Mouse (Mus musculus) kidney, adult 18-20 months (tissue): ENCODE results near the gene Micu1.

ENCODE experiments used
- DNase-seq: peaks from one replicate; pipeline ENCODE4 v3.0.0; 2021

Micu1 gene

GRCm38 (mm10) chr10:59814505-59815155 is 112.4 kb downstream of the Micu1 start:
- peak; percentile 43 for DNase-seq

DNA sequence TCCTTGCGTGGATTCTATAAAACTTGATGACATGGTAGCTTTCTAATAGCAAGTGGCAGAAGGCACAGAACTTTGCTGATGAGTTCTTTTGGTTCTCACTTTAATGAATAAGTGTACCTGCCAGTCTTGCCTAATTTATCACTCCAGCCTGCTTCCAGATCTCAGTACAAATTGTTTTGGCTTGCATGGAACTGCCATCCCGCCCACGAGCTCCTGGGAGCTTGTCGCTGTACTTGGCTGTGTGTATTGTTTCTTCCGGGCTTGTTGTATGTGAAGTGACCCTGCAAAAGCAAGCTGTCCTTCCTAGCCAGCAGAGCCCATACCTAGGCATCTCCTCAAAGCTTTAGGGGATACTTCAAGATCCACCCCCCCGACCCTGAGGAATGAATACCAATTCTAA is 114.3 kb downstream of the Micu1 start:
- DNase-seq: no peak

- DNase-seq: no peak
Measured at GRCm38 (mm10) chr10:59817528-59817927, 115.3 kb downstream of the Micu1 start.

DNA sequence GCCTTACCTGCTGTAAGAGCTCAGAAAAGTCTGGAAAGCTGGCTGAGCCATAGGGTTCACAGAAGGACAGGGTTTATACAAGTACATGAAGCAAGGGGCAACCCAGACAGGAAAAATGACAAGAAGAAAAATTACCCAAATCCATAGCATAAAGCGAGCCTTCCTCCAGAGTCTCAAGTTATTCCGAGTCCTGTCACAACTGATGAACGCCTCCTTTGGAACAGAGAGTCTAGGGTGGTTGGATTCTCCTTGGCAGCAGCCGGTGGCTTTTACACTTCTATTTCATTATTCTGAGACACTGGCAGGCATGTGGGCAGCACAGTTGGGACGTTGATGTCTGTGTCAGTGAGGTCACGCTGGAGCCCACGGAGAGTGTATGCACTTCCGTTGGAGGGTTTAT is 115.7 kb downstream of the Micu1 start:
- no peak for DNase-seq

GRCm38 (mm10) chr10:59819146-59819545 is 116.9 kb downstream of the Micu1 start:
- DNase-seq: no peak

GRCm38 (mm10) chr10:59820886-59821285 is 118.6 kb downstream of the Micu1 start:
- DNase-seq: no peak

DNA sequence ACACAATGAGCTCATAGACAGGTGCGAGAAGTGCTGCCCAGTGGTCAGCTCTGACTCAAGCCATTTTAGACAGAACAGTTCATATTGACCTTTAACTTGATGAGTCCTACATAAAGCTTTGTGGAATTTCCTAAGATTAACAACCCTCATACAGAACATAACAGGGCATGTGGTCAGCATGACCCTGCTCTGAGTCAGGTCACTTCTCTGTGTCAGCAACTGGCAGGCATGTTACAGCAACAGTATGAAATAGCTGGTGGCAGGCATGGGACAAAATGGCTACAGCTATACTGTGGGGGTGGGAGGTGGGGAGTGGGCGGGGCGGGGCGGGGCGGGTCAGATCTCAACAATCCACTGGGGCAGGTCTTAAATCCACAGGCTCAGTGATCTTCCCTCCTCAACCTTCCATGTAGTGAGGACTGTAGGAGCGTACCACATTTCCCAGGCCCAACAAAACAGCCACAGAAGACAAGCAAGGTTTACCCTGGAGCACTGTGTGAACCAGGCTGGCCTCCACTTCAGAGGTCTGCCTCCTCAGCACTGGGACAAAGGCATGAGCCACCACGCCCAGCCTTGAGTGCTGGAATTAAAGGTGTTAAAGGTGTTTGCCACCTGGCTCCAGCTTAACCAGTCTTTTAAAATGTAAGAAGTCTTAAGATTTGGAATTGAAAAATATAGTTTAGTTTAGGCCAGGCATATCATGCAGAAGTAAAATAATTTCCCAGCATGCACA is 119.2 kb downstream of the Micu1 start:
- no peak for DNase-seq

- DNase-seq: no peak
Measured at GRCm38 (mm10) chr10:59822857-59823256, 120.6 kb downstream of the Micu1 start.

DNA sequence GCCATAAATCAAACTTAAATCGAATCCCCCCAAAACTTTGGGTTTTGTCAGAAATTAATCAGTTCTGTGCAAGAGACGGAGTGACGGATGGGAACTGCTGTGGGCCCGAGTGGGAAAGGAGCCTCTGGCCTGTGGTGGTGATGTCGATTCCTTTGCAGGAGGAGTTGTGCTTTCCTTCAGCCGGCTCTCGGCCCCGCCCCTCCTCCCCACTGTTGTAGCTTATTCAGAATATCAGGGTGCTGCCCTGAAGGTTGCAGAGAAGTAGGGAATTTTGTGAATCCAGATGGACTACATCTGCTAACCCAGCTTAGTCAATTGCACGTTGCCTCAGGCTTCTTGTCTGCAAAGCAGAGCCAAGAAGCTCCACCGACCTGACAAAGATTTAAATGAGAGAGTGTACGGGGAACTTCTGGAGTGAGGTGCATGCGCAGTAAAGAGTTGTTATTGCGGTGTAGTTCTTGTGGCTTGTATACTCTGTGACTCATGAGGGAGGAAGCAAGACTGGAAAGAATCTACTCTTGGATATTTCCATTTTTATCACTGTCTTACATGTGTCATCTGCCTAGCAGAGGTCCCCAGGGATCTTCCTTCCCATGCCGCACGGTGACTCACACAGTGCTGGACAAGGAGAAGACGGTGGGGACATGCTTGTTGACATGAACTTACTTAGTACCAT is 123.0 kb downstream of the Micu1 start:
- DNase-seq: no peak

DNA sequence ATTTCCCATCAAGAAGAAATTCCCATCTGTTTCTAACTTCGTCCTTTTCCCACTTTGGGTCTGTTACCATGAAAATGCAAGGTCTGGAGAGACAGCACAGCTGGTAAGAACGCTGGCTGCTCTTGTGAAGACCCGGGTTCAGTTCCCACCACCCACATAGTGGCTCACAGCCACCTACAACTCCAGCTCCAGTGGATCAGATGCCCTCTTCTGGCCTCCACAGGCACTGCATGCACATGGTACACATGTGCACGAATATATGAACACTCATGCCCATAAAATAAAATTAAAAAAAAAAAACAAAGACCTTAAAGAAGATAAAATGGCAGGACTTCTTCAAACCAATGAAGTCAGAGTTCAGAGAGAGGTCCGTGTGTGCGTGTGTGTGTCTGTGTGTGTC is 127.6 kb downstream of the Micu1 start:
- DNase-seq: no peak

- no peak for DNase-seq
Measured at GRCm38 (mm10) chr10:59831950-59832349, 129.7 kb downstream of the Micu1 start.

DNA sequence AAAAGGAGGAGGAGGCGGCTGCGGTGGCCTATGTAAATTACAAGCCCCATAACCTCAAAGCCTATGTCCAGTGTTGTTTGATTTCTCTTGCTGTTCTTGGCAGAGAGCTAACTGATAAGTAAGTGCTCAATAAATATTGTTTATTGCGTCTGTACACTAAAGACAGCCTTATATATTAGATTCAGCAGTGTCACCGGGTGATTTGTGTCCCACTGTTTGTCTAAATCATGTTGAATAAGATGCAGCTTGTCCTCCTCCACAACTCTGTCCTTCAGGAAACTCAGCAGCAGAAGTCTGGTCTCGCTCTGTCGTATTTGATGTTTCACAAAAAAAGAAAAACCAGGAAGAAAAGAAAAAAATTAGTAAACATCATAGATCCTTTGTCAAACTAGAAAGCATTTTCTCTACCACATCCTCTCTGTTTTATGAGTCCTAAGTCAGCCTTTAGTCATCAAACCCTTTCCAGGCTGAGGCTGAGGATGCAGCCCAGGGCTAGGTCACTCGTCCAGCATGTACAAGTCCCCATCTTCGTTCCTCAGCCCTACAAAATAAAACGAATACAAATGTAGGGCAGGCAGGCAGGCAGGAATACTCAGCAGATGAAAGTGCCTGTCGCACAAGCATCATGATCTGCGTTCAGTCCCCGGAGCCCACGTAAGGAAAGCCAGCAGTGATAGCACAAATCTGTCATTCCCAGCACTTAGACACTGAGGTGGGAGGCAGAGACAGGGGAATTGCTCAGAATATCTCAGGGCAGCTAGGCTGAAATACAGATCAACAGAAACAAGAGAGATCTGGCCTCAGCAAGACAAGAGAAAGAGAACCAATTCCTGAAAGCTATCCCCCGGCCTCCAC is 133.3 kb downstream of the Micu1 start:
- DNase-seq: no peak

GRCm38 (mm10) chr10:59837490-59837889 is 135.2 kb downstream of the Micu1 start:
- no peak for DNase-seq

- DNase-seq: no peak
Measured at GRCm38 (mm10) chr10:59841434-59841833, 139.2 kb downstream of the Micu1 start.

DNA sequence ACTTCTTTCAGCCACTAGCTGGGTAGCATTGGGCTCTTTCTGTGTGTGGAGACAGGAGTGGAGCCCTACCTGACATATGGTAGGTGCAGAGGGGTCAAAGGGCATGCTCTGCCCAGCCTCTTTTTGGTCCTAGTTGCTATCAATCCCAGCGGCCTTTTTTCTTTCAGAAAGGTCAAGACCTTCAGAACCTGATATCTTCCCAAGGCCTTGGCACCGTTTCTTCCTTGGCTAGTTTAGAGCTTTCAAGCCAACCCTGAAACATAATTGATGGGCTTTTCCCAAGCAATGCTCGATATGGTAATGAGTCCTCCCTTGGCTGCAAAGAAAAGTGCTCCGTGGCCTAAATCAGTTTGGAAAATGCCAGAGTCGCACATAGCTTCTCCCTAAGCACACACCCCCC is 140.8 kb downstream of the Micu1 start:
- DNase-seq: no peak

DNA sequence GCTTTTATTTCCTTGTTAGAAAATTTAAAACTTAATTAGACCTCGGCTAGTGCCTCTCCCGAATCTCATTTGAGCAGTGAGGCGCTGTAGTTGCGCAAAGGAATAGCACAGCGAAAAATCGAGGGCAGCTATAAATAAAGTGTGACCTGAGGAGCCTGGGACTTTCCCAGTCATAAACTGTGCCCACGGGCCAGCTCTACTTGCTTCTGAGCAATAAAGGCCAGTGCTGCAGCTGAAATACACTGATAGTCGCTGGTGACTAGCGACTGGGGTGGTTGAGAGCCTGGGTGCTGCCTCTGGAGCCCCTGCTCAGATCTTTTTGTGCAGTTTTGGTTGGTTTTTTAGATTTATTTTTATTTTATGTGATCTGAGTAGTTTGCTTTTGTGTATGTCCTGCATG is 142.4 kb downstream of the Micu1 start:
- no peak for DNase-seq

DNA sequence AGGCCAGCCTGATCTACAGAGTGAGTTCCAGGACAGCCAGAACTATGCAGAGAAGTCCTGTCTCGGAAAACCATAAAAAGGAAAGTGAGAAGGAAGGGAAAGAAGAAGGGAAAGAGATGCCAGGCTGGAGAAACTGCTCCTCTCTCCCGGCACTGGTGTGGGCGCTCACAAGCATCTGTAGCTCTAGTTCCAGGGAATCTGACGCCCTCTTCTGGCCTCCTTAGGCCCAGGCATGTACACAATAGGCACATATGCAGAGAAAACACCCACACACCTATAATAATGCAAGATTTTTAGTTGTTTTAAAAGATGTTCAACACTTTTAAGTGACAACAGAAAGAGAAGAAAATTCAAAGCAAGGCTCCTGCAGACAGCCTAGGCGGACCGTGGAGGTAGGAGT is 144.1 kb downstream of the Micu1 start:
- DNase-seq: no peak

DNA sequence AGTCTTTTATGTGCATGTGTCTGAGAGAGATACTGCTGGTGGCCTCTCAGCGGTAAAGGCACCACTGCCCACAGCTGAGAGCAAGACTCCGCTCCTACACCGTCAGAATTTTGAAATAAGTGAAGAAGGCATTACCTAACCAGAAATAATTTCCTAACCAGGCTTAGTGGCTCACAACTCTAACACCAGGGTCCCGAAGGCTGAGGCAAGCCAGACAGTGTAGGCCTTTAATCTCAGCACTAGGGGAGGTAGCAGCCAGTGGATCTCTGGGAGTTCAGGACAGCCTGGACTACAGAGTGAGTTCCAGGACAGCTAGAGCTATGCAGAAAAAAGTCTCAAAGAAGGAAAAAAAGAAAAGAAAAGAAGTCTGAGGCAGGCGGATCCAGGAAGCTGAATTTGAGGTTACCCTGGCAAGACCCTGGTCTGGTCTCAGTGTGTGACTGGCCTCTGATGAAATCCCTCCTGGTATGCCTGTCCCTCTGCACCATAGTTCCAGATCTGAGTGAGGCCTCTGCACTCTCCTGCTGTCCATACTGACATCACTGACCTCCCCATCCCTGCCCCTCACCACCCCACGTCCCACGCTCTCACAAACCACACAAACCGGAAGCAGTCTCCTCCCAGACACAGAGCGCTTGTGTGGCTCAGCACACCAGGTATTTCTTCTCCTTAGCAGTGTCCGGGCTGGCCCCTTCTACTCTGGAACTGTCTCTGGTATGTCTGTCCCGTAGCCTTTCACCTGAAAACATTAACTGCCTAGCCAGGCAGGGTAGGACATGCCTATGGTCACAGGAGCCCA is 146.0 kb downstream of the Micu1 start:
- DNase-seq: no peak

GRCm38 (mm10) chr10:59848953-59849352 is 146.7 kb downstream of the Micu1 start:
- DNase-seq: peak; percentile 34

GRCm38 (mm10) chr10:59849371-59849770 is 147.1 kb downstream of the Micu1 start:
- peak; percentile 63 for DNase-seq

DNA sequence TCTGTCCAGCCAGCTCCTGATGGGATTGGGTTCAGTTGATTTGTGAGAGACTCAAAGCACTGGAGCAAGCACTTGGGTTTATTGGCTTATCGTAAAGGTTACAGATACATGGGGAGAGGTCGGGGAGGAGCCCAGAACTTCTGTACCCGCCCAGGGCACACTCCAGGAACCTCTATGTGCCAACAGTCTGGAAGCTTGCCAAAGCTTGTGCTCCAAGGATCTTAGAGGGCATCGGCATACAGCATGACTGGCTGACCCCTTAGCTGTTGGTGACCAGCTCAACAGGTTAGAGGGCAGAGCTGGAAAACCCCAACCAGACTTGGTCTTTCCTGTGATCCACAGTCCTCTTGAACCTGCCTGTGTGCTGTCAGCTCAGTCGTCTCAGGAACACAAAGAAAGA is 154.9 kb downstream of the Micu1 start:
- peak; percentile 26 for DNase-seq

- no peak for DNase-seq
Measured at GRCm38 (mm10) chr10:59860684-59861083, 158.4 kb downstream of the Micu1 start.
